Mouse (Mus musculus) right cerebral cortex, postnatal 14 days (tissue): Measurements from ENCODE around the gene Gm5767.

Source experiments
- DNase-seq: peaks from one replicate; pipeline ENCODE4 v3.0.0; 2022

Gm5767 gene

GRCm38 (mm10) chr16:8670041-8671035 lies 10.2 kb upstream of the Gm5767 start:
- no peak for DNase-seq

- peak; percentile 76 for DNase-seq
These were observed 8.8 kb upstream of the Gm5767 start, which contains the start of gene Carhsp1 for GRCm38 (mm10) chr16:8671551-8672349. TSS of gene Carhsp1 (minus strand) at chr16:8672155.

- no peak for DNase-seq
These were observed 8.3 kb upstream of the Gm5767 start for GRCm38 (mm10) chr16:8672350-8672687.

GRCm38 (mm10) chr16:8672811-8673210 lies 7.8 kb upstream of the Gm5767 start:
- DNase-seq = no peak

GRCm38 (mm10) chr16:8673343-8673742 lies 7.2 kb upstream of the Gm5767 start:
- DNase-seq = no peak

- DNase-seq = no peak
These were observed 6.4 kb upstream of the Gm5767 start for GRCm38 (mm10) chr16:8674165-8674564.

GRCm38 (mm10) chr16:8675559-8675958 lies 5.0 kb upstream of the Gm5767 start:
- DNase-seq = no peak

- no peak for DNase-seq
These were observed 4.3 kb upstream of the Gm5767 start for GRCm38 (mm10) chr16:8676228-8676627.

GRCm38 (mm10) chr16:8676800-8677199 lies 3.8 kb upstream of the Gm5767 start:
- DNase-seq = peak; percentile 47

GRCm38 (mm10) chr16:8678035-8678434 lies 2.5 kb upstream of the Gm5767 start:
- DNase-seq = no peak

GRCm38 (mm10) chr16:8678676-8679075 lies 1.9 kb upstream of the Gm5767 start:
- no peak for DNase-seq

- no peak for DNase-seq
These were observed 790 bp upstream of the Gm5767 start for GRCm38 (mm10) chr16:8679780-8680179.

- DNase-seq = no peak
These were observed 4.5 kb downstream of the Gm5767 start for GRCm38 (mm10) chr16:8685087-8685486.

- DNase-seq = peak; percentile 79
These were observed 5.7 kb downstream of the Gm5767 start for GRCm38 (mm10) chr16:8686121-8686870.

- DNase-seq = no peak
These were observed 6.4 kb downstream of the Gm5767 start for GRCm38 (mm10) chr16:8686871-8687535.

- no peak for DNase-seq
These were observed 7.1 kb downstream of the Gm5767 start for GRCm38 (mm10) chr16:8687559-8688112.

GRCm38 (mm10) chr16:8689979-8690656 lies 9.5 kb downstream of the Gm5767 start:
- peak; percentile 38 for DNase-seq

GRCm38 (mm10) chr16:8691206-8691605 lies 10.6 kb downstream of the Gm5767 start:
- no peak for DNase-seq

- DNase-seq = no peak
These were observed 19.0 kb downstream of the Gm5767 start for GRCm38 (mm10) chr16:8699556-8699955.

- DNase-seq = no peak
These were observed 20.0 kb downstream of the Gm5767 start for GRCm38 (mm10) chr16:8700586-8700985.

- DNase-seq = no peak
These were observed 31.4 kb downstream of the Gm5767 start for GRCm38 (mm10) chr16:8711998-8712397.
